Mouse (Mus musculus) macrophage (primary cell): Measurements from ENCODE around the gene Ercc6. TPM values are rescaled to one million over a fixed set of nuclear protein-coding genes. Genes with fewer than 3 reads are reported as not detected.

ENCODE experiments used
- H3K27ac ChIP-seq: fragments of 350-480 bp; formaldehyde crosslinking; 2 replicates; pipeline ENCODE4 v1.9.0; 2021
- H3K36me3 ChIP-seq: fragments of 350-480 bp; formaldehyde crosslinking; 2 replicates; pipeline ENCODE4 v1.9.0; 2021; ENCODE audit errors: inconsistent target
- H3K4me3 ChIP-seq: fragments of 350-480 bp; formaldehyde crosslinking; 2 replicates; pipeline ENCODE4 v1.9.0; 2021; ENCODE audit errors: inconsistent target
- H3K79me2 ChIP-seq: fragments of 350-480 bp; formaldehyde crosslinking; 2 replicates; pipeline ENCODE4 v1.9.0; 2021; ENCODE audit errors: inconsistent target
- WGBS: methylation state at CpG from one replicate; pipeline ENCODE4 v1.1.7; 2026; ENCODE audit warnings: inconsistent platforms; ENCODE audit not compliant: missing documents; 5-methylcytosine and 5-hydroxymethylcytosine counted together
- polyA plus RNA-seq: library from polyadenylated mRNA; stranded (reverse); fragments of 250-400 nt; gene quantifications from 3 replicates; pipeline ENCODE4 v1.2.4, GENCODE M21; 2018; ENCODE audit warnings: inconsistent platforms

Gene Ercc6
- polyA plus RNA-seq, 1 experiment from 2014 or later = 3.1 TPM

DNA sequence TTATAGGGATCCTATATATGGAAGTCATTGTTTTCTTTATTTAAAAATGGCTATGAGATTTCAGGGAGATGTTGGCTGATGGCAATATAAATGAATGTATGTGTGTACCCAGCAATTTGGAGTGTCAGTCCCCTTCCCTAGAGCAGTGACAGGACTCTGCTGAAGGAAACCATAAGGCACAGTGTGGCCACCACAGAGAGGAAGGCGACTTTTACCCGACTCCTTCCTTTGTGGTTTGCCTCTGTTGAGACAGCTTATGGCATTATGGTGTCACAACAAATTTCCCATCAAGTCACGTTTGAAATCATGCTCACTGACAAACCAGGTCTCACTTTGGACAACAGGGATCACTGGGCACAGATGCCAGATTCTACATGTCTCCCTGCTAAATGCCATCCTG, 110.9 kb downstream of the Ercc6 start:
- Histone ChIP-seq H3K27ac (no peak overlapping the region), H3K79me2 (no peaks in the 10 kb centered on the region), H3K36me3 (no peaks in the 10 kb centered on the region), H3K4me3 (no peak overlapping the region)
- 5% methylated on average over 3 of the region's 3 CpGs for WGBS

- no peak overlapping the region for H3K4me3 ChIP-seq
- H3K27ac ChIP-seq = no peak overlapping the region
- 88% methylated on average over 7 of the region's 7 CpGs for WGBS
- no peaks in the 10 kb centered on the region for H3K36me3 ChIP-seq
- H3K79me2 ChIP-seq = no peaks in the 10 kb centered on the region
These were observed 111.5 kb downstream of the Ercc6 start for GRCm38 (mm10) chr14:32624811-32625210.

DNA sequence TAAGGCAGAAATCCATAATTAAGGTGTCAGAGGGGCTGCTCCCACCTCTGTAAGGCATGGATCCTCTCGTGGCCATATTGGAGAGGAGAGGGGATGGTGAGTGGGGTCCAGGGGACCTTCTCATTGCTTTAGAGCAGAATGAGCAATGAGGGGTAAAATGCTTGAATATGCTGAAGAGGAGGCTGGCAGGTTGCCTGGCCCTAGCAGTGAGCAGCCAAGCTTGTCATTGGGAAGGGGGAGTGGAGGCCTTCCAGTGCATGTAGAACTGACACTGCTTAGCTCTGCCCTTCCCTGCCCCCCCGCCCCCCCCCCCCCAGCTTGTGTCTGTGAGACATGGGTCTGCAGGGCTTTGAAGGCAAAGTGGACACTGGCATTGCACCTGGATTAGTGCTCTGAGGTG, 114.0 kb downstream of the Ercc6 start:
- Histone ChIP-seq H3K27ac (no peak overlapping the region), H3K36me3 (no peaks in the 10 kb centered on the region), H3K4me3 (no peak overlapping the region), H3K79me2 (no peaks in the 10 kb centered on the region)
- 67% methylated on average over 2 of the region's 2 CpGs for whole genome bisulfite sequencing

DNA sequence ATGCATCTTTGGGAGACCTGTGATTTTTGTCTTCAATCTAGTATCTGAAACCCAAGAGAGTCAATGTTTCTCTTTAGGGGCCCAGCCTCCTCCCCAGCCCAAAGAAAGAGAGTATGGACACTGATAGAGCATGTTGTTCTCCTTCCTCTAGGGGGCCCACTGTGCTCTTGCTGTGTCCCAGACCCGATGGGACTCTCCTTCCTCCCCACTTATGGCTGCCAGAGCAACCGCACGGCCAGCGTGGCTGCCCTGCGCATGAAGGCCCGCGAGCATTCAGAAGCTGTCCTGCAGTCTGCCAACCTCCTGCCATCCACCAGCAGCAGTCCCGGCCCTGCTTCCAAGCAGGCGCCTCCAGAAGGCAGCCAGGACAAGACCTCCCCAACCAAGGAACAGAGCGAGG, 115.3 kb downstream of the Ercc6 start:
- H3K27ac ChIP-seq = no peak overlapping the region
- H3K36me3 ChIP-seq = no peaks in the 10 kb centered on the region
- H3K4me3 ChIP-seq = no peak overlapping the region
- H3K79me2 ChIP-seq = no peaks in the 10 kb centered on the region
- 37% methylated on average over 10 of the region's 10 CpGs for WGBS

Other genes with a start within 250 kb of the Ercc6 start
- 0.07 to 0.14 TPM in 2 of 3 replicates, not detected in the other for gene Ogdhl, start 191.5 kb upstream of the Ercc6 start, polyA plus RNA-seq
- not detected in 3 replicates for gene 1700024G13Rik, start 125.1 kb upstream of the Ercc6 start, polyA plus RNA-seq
- gene Slc18a3, start 48.7 kb upstream of the Ercc6 start, polyA plus RNA-seq = not detected in 3 replicates
- gene Chat, start 47.5 kb upstream of the Ercc6 start, polyA plus RNA-seq = not detected in 3 replicates
- gene Prrxl1, start 85.9 kb downstream of the Ercc6 start, polyA plus RNA-seq = not detected in 3 replicates
- not detected in 3 replicates for gene 3425401B19Rik, start 171.8 kb downstream of the Ercc6 start, polyA plus RNA-seq